27 mouse cellular contexts compared by ENCODE assay signal in the genomic region with DNA sequence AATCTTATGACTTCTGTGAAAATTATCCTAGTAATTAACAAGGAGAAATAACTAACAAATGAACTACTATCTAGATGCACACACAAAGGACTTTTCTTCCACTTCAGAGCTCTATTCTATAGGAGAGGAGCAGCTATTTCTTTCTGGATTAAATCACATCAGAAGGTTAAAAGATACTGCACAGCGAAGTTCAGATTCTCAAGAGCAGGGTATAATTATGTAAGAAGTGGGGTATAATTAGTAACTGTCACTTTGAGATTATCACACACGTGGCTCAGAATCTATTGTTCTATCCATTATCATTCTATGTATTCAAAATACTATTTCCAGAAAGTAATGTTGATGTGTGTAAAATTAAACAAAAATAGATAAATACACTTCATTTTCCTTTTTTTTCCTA. TPM values are rescaled to one million over a fixed set of nuclear protein-coding genes. Genes with fewer than 3 reads are reported as not detected.
A peak's percentile ranks its signal among the peaks of the same experiment; 100 is the strongest.
DNase-seq lines count a peak whose midpoint lies in the region; ATAC-seq and TF ChIP-seq lines count a peak whose summit lies in the region.
"Had no signal": no experiment of that assay in that cellular context is flagged by ENCODE, and none has a peak within 500 bp of the region (broad histone marks: within the 10 kb centered on the region; RNA-seq: fewer than 3 reads in every experiment).

No protein-coding gene starts in this region.

- TF ChIP-seq POLR2A in brain, embryonic 14.5 days (IDR thresholded peaks at IDR 0.05; ENCODE audit: borderline replicate concordance, extremely low read depth, insufficient read depth, insufficient read length, poor library complexity, severe bottlenecking), result no peak

- H3K4me3 ChIP-seq in forebrain, embryonic 13.5 days, result no peak overlapping the region
- no peak overlapping the region for H3K4me3 ChIP-seq in forebrain, embryonic 10.5 days
- H3K4me3 ChIP-seq in forebrain, embryonic 15.5 days, result no peak overlapping the region
- no peak overlapping the region for H3K4me3 ChIP-seq in forebrain, embryonic 11.5 days (ENCODE audit: low read depth, low read length)
- H3K4me3 ChIP-seq in forebrain, postnatal 0 days (ENCODE audit: low read depth, low read length), result no peak overlapping the region
- H3K4me3 ChIP-seq: embryonic facial prominence, embryonic 13.5 days; embryonic facial prominence, embryonic 15.5 days; erythroblast, embryonic 14.5 days had no signal

- TF ChIP-seq CTCF in brain, embryonic 14.5 days (IDR thresholded peaks at IDR 0.05; ENCODE audit: borderline replicate concordance, extremely low read depth, insufficient read depth, insufficient read length), result no peak
- no peak for TF ChIP-seq CTCF in forebrain, postnatal 0 days (IDR thresholded peaks at IDR 0.05; ENCODE audit: low read depth)

- H3K27me3 ChIP-seq in forebrain, embryonic 13.5 days, result no peaks in the 10 kb centered on the region; the same call in 1 of the 2 replicates
- no peaks in the 10 kb centered on the region for H3K27me3 ChIP-seq in forebrain, embryonic 10.5 days (ENCODE audit: poor library complexity, severe bottlenecking)
- no peaks in the 10 kb centered on the region for H3K27me3 ChIP-seq in forebrain, embryonic 15.5 days
- H3K27me3 ChIP-seq in forebrain, embryonic 11.5 days (ENCODE audit: control insufficient read depth, insufficient read depth, low read length), result no peaks in the 10 kb centered on the region
- no peaks in the 10 kb centered on the region; the same call in 1 of the 2 replicates for H3K27me3 ChIP-seq in forebrain, postnatal 0 days (ENCODE audit: insufficient read depth, low read length)
- H3K27me3 ChIP-seq: CH12.LX; embryonic facial prominence, embryonic 13.5 days; embryonic facial prominence, embryonic 15.5 days had no signal

- H3K9me3 ChIP-seq in forebrain, embryonic 13.5 days (replicated peaks), result no peaks in the 10 kb centered on the region
- peaks cover 3% of the 10 kb centered on the region; the same call in 1 of the 2 replicates for H3K9me3 ChIP-seq in forebrain, embryonic 10.5 days
- H3K9me3 ChIP-seq in forebrain, embryonic 15.5 days, result no peaks in the 10 kb centered on the region
- no peaks in the 10 kb centered on the region for H3K9me3 ChIP-seq in forebrain, embryonic 11.5 days (ENCODE audit: control insufficient read depth, low read length)
- no peaks in the 10 kb centered on the region for H3K9me3 ChIP-seq in forebrain, postnatal 0 days (ENCODE audit: low read length)
- H3K9me3 ChIP-seq: embryonic facial prominence, embryonic 13.5 days; embryonic facial prominence, embryonic 15.5 days; G1E had no signal

- ATAC-seq in forebrain, embryonic 13.5 days, result peak; percentile 50; the same call in 1 of the 2 replicates
- ATAC-seq in forebrain, embryonic 15.5 days (replicated peaks), result no peak
- ATAC-seq in forebrain, embryonic 11.5 days (replicated peaks; ENCODE audit: low FRiP score), result no peak
- peak; percentile 44; the same call in 1 of the 2 replicates for ATAC-seq in forebrain, postnatal 0 days
- ATAC-seq: activated CD4-positive, CD25-positive, alpha-beta regulatory T cell, adult 4 months; CD4-positive, CD25-positive, alpha-beta regulatory T cell, adult 4 months; Patski had no signal

- no peak overlapping the region for H3K4me2 ChIP-seq in forebrain, embryonic 13.5 days
- H3K4me2 ChIP-seq in forebrain, embryonic 15.5 days (replicated peaks), result no peak overlapping the region
- H3K4me2 ChIP-seq in forebrain, embryonic 11.5 days (ENCODE audit: low read depth, low read length, severe bottlenecking), result no peak overlapping the region
- H3K4me2 ChIP-seq in forebrain, postnatal 0 days (ENCODE audit: low read depth), result no peak overlapping the region
- H3K4me2 ChIP-seq: embryonic facial prominence, embryonic 13.5 days; embryonic facial prominence, embryonic 15.5 days had no signal

- no peaks in the 10 kb centered on the region for H3K36me3 ChIP-seq in forebrain, embryonic 13.5 days (ENCODE audit: poor library complexity, severe bottlenecking)
- no peaks in the 10 kb centered on the region for H3K36me3 ChIP-seq in forebrain, embryonic 10.5 days (replicated peaks)
- no peaks in the 10 kb centered on the region for H3K36me3 ChIP-seq in forebrain, embryonic 15.5 days
- no peaks in the 10 kb centered on the region for H3K36me3 ChIP-seq in forebrain, embryonic 11.5 days (ENCODE audit: control insufficient read depth, insufficient read depth, low read length)
- no peaks in the 10 kb centered on the region for H3K36me3 ChIP-seq in forebrain, postnatal 0 days (ENCODE audit: insufficient read depth)
- H3K36me3 ChIP-seq: embryonic facial prominence, embryonic 13.5 days; embryonic facial prominence, embryonic 15.5 days; G1E had no signal

- H3K9ac ChIP-seq in forebrain, embryonic 13.5 days, result no peak overlapping the region
- no peak overlapping the region for H3K9ac ChIP-seq in forebrain, embryonic 15.5 days (replicated peaks)
- no peak overlapping the region for H3K9ac ChIP-seq in forebrain, embryonic 11.5 days (ENCODE audit: low read length)
- no peak overlapping the region for H3K9ac ChIP-seq in forebrain, postnatal 0 days
- H3K9ac ChIP-seq: embryonic facial prominence, embryonic 13.5 days; embryonic facial prominence, embryonic 15.5 days had no signal

- no peak for DNase-seq in forebrain, embryonic 10.5 days (ENCODE audit: extremely low spot score, low spot score)
- DNase-seq in forebrain, embryonic 11.5 days (ENCODE audit: low spot score), result no peak
- peak; percentile 20 for DNase-seq in brain, embryonic 14.5 days (ENCODE audit: low read depth)
- no peak for DNase-seq in forebrain, postnatal 0 days
- no peak for DNase-seq in ovary, postnatal 36 days (ENCODE audit: low spot score)
- DNase-seq in liver, result no peak
- DNase-seq: adrenal gland, adult 8-10 months; adrenal gland, postnatal 14 days; adrenal gland, postnatal 36 days; B cell, adult 2 months; cerebellum, adult 11 months; cerebellum, adult 18-20 months; cerebellum, adult 8-10 months; cerebellum, adult 9-11 months; cerebellum, postnatal 14 days; cerebellum, postnatal 36 days; embryo, embryonic 11 days had no signal

- peaks cover 12% of the 10 kb centered on the region for H3K4me1 ChIP-seq in forebrain, embryonic 13.5 days
- H3K4me1 ChIP-seq in forebrain, embryonic 10.5 days, result peaks cover 13% of the 10 kb centered on the region
- peaks cover 11% of the 10 kb centered on the region for H3K4me1 ChIP-seq in forebrain, embryonic 15.5 days
- H3K4me1 ChIP-seq in forebrain, embryonic 11.5 days (replicated peaks; ENCODE audit: control insufficient read depth, insufficient read depth, low read length), result peaks cover 6% of the 10 kb centered on the region; the same call in 1 of the 2 replicates
- H3K4me1 ChIP-seq in forebrain, postnatal 0 days (ENCODE audit: insufficient read depth), result peaks cover 5% of the 10 kb centered on the region; the same call in 1 of the 2 replicates

- WGBS in forebrain, embryonic 13.5 days, result 47% methylated on average over 2 of the region's 2 CpGs
- 74% methylated on average over 2 of the region's 2 CpGs for whole genome bisulfite sequencing in forebrain, embryonic 10.5 days
- 38% methylated on average over 2 of the region's 2 CpGs for WGBS in forebrain, embryonic 15.5 days
- 76% methylated on average over 2 of the region's 2 CpGs for WGBS in forebrain, embryonic 11.5 days
- WGBS in forebrain, postnatal 0 days, result 36% methylated on average over 2 of the region's 2 CpGs

- no peak overlapping the region for H3K27ac ChIP-seq in forebrain, embryonic 13.5 days
- no peak overlapping the region for H3K27ac ChIP-seq in forebrain, embryonic 10.5 days
- H3K27ac ChIP-seq in forebrain, embryonic 15.5 days (replicated peaks), result peak overlapping the region; percentile 66
- H3K27ac ChIP-seq in forebrain, embryonic 11.5 days (ENCODE audit: low read depth, low read length), result no peak overlapping the region
- H3K27ac ChIP-seq in forebrain, postnatal 0 days (ENCODE audit: low read depth, low read length), result no peak overlapping the region; the same call in 1 of the 2 replicates
- H3K27ac ChIP-seq: embryonic facial prominence, embryonic 13.5 days; embryonic facial prominence, embryonic 15.5 days had no signal

RNA-seq across cellular contexts. Expression of gene Scamp1, which starts 22.6 kb away (rescaled TPM):
- polyA plus RNA-seq in forebrain, embryonic 13.5 days (2015; fragmentation: Nextera tagmentation; extraction: Ambion mirVana), result 65.2 and 75.6 TPM in 2 replicates
- polyA plus RNA-seq in forebrain, embryonic 10.5 days (2016; fragmentation: Nextera tagmentation; extraction: Ambion mirVana), result 27.1 and 27.3 TPM in 2 replicates
- polyA plus RNA-seq in forebrain, embryonic 15.5 days (2015; fragmentation: Nextera tagmentation; extraction: Ambion mirVana), result 103 and 111 TPM in 2 replicates
- 36.1 and 39.7 TPM in 2 replicates for polyA plus RNA-seq in forebrain, embryonic 11.5 days (2014; fragmentation: Nextera tagmentation; extraction: Ambion mirVana)
- polyA plus RNA-seq in brain, embryonic 14.5 days (2012; rRNA removed), result 63.8 and 86.5 TPM in 2 replicates
- 95.5 and 116 TPM in 2 replicates for total RNA-seq in forebrain, postnatal 0 days (2014; rRNA removed)
- polyA plus RNA-seq in forebrain, postnatal 0 days (2015; fragmentation: Nextera tagmentation; extraction: Ambion mirVana), result 60.9 and 119 TPM in 2 replicates
- total RNA-seq: CH12.LX had no signal
- polyA plus RNA-seq: G1E had no signal

RNA-seq across cellular contexts. Expression of gene Ap3b1, which starts 50.5 kb away (rescaled TPM):
- 29.9 and 32.5 TPM in 2 replicates for polyA plus RNA-seq in forebrain, embryonic 13.5 days (2015; fragmentation: Nextera tagmentation; extraction: Ambion mirVana)
- 32.1 and 32.9 TPM in 2 replicates for polyA plus RNA-seq in forebrain, embryonic 10.5 days (2016; fragmentation: Nextera tagmentation; extraction: Ambion mirVana)
- polyA plus RNA-seq in forebrain, embryonic 15.5 days (2015; fragmentation: Nextera tagmentation; extraction: Ambion mirVana), result 34.3 and 34.7 TPM in 2 replicates
- polyA plus RNA-seq in forebrain, embryonic 11.5 days (2014; fragmentation: Nextera tagmentation; extraction: Ambion mirVana), result 38.2 and 41.3 TPM in 2 replicates
- 35.3 and 36.8 TPM in 2 replicates for polyA plus RNA-seq in brain, embryonic 14.5 days (2012; rRNA removed)
- 24.7 and 25.8 TPM in 2 replicates for total RNA-seq in forebrain, postnatal 0 days (2014; rRNA removed)
- polyA plus RNA-seq in forebrain, postnatal 0 days (2015; fragmentation: Nextera tagmentation; extraction: Ambion mirVana), result 16.8 and 25.2 TPM in 2 replicates

Comparison
In these comparisons a context has a peak if more than half of its experiments do, and no peak if none do; other contexts are left out.
1. ATAC-seq: peak in forebrain, embryonic 13.5 days (single experiment) and forebrain, postnatal 0 days (single experiment); none in forebrain, embryonic 15.5 days (single experiment) and forebrain, embryonic 11.5 days (single experiment).